Mouse (Mus musculus): ENCODE results near the gene C730034F03Rik. TPM values are rescaled to one million over a fixed set of nuclear protein-coding genes. Genes with fewer than 3 reads are reported as not detected.
A peak's percentile ranks its signal among the peaks of the same experiment; 100 is the strongest.

Gene C730034F03Rik
- polyA plus RNA-seq, 1 experiment from 2014 or later = 4.5 TPM

DNA sequence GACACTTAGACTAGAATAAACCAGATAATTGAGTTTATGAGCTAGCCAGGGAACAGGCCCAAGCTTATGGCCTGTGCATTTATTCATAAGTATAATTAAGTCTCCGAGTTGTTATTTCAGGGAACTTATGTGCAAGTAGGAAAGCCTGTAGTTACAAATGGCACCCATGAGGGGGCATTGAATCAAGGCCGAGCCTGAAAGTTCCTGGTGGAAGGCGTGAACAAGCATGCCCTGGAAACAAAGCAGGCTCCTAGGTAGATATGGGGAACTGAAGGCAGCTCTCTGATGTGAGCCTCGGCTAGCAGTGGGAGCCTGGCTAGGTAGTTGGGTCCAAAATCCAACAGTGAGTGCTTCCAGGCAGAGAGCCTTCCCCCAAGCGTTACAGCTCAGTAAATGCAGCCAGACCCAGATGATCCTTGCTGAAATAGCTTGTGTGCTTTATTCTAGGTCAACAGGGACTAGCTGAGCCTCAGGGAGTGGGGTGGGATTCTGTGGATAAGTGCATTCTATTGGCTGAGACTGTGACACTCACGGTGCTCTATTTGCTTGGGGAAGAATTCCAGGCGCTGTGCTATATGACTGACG is 13.2 kb downstream of the C730034F03Rik start:
- H3K4me1 ChIP-seq = no peaks in the 10 kb centered on the region
- H3K27me3 ChIP-seq (ENCODE audit: low read depth, poor library complexity, severe bottlenecking) = no peaks in the 10 kb centered on the region
- no peaks in the 10 kb centered on the region for H3K36me3 ChIP-seq
- no peaks in the 10 kb centered on the region for H3K9me3 ChIP-seq (replicated peaks)
- WGBS = 39% methylated on average over 8 of the region's 8 CpGs
- H3K4me3 ChIP-seq = no peak overlapping the region
- no peak for DNase-seq (ENCODE audit: low spot score)
- H3K27ac ChIP-seq = no peak overlapping the region

DNA sequence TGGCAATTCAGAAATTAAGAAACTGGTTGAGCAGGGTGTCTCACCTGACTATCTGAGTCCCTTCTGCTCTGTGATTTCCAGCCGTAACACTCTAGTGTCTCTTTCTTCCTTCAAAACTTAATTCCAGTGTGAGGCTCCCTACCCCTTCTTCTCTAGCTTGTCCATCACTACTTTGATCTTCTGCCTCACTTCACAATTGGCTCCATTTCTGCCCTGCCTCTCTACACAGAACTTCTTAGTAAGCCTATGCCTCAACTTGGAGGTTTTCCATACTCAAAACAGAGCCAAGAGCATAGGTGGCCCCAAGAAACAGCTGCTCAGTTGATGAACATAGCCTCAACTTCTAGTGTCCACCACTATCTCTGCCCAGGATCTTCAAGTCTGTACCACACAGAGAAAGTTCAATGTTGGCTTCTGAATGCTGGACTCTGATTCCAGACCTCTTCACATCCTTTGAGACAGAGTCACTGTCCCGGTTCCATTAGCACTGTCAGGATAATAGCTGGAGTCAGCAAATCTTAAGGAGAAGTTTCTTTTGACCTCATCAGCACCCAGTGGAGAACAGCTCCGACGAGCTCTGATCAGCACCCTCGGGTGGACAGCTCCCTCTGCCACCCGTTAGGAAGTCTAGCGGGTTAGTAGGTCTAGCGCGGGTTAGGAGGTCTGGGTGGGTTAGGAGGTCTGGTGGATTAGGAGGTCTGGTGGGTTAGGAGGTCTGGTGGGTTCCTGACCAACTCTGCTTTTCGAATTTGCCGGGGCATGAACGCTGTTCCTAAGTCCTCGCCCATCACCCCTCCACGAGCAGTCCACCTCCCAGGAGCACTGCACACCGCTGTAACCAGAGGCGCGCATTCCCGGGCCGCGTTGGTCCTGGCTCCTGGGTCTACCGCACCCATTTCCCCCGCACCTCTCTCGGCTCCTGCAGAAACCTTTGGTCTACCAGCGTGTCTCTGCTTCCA is 23.8 kb downstream of the C730034F03Rik start:
- Histone ChIP-seq H3K9me3 (replicated peaks) (no peaks in the 10 kb centered on the region), H3K27me3 (ENCODE audit: low read depth, poor library complexity, severe bottlenecking) (peaks cover 43% of the 10 kb centered on the region), H3K4me3 (peak overlapping the region; percentile 68), H3K36me3 (no peaks in the 10 kb centered on the region), H3K27ac (no peak overlapping the region), H3K4me1 (peaks cover 17% of the 10 kb centered on the region)
- WGBS = 4% methylated on average over 24 of the region's 24 CpGs
- DNase-seq (ENCODE audit: low spot score) = peak; percentile 87

DNA sequence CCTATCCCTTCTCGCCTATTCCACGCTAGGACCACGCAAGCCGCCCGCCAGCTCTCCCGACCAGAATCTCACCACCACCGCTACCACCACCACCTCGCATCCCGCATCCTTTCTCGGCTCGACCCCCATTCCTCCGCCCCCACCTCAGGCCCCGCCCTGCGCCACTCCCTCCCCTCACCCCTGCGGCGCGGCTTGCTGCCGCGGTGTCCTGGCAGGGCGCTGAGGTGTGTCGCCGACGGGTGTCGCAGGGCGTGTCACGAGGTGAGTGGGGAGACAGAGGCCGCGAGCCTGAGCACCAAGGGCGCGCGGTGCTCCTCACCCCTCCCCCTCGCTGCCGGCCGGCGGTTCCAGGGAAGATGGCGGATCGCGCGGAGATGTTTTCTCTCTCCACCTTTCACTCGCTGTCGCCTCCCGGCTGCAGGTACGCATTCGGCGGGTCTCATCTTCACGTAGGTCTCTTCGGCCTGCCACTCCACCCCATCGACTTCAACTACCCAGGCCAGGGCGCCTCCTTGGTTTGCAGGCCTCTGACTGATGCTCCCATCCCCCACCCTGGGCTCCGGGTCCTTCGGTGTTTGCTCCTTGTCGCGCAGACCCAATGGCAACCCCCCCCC is 24.6 kb downstream of the C730034F03Rik start, which contains the start of gene Mapk8ip2:
Gene Mapk8ip2, plus strand, starts transcription at position 49 of the 614 bp plus-strand sequence.
- H3K4me3 ChIP-seq = peak within 1 kb of the TSS; percentile 68
- peaks cover 43% of the 10 kb centered on the region for H3K27me3 ChIP-seq (ENCODE audit: low read depth, poor library complexity, severe bottlenecking)
- no peaks in the 10 kb centered on the region for H3K36me3 ChIP-seq
- H3K9me3 ChIP-seq (replicated peaks) = no peaks in the 10 kb centered on the region
- H3K27ac ChIP-seq = no peak within 1 kb of the TSS
- DNase-seq (ENCODE audit: low spot score) = peak; percentile 52
- peaks cover 17% of the 10 kb centered on the region for H3K4me1 ChIP-seq
- WGBS = under 1% methylated on average over 53 of the region's 53 CpGs

DNA sequence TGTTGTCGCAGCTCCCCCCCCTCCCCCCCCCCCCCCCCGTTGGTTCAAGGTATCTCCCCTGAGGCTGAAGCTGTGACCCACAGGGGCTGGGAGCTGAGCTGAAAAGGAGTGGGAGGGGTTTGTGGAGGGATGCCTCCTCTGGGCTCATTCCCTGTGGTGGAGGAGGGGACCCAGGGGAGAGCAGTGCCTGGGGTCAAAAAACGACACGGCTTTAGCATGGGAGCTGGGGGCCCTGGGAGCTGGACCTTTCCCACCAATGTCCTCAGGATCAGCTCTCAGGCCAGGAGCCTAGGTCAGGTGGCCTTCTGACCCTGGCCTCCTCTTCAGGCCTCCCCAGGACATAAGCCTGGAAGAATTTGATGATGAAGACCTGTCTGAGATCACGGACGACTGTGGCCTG is 25.5 kb downstream of the C730034F03Rik start:
- 16% methylated on average over 5 of the region's 6 CpGs for WGBS
- Histone ChIP-seq H3K4me1 (peaks cover 17% of the 10 kb centered on the region), H3K36me3 (no peaks in the 10 kb centered on the region), H3K9me3 (replicated peaks) (no peaks in the 10 kb centered on the region), H3K27me3 (ENCODE audit: low read depth, poor library complexity, severe bottlenecking) (peaks cover 43% of the 10 kb centered on the region), H3K27ac (no peak overlapping the region), H3K4me3 (0 out of 2 replicates have a peak overlapping the region, but pooled peaks have one; percentile 6)
- no peak for DNase-seq (ENCODE audit: low spot score)

DNA sequence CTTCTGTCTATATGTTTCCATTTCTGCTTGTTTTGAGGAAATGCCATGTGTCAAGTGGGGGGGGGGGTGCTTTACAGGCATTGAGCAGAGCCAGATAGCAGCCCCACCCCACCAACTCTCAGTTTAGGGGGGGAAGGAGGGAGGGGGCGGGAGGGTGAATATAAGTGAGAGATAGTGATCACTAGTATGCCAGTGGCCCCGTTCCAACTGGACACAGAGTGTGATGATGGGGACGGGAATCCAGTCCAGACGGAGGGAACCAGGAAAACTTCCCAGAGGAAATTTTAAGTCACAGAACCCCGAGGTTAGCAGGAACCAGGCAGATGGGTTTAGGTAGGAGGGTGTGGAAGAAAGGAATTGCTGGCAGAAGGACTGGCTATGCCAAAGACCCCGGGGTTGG is 26.3 kb downstream of the C730034F03Rik start:
- Histone ChIP-seq H3K36me3 (no peaks in the 10 kb centered on the region), H3K4me1 (peaks cover 19% of the 10 kb centered on the region), H3K27me3 (ENCODE audit: low read depth, poor library complexity, severe bottlenecking) (peaks cover 43% of the 10 kb centered on the region), H3K9me3 (replicated peaks) (no peaks in the 10 kb centered on the region), H3K27ac (no peak overlapping the region), H3K4me3 (no peak overlapping the region)
- DNase-seq (ENCODE audit: low spot score) = no peak
- WGBS = 82% methylated on average over 6 of the region's 6 CpGs

DNA sequence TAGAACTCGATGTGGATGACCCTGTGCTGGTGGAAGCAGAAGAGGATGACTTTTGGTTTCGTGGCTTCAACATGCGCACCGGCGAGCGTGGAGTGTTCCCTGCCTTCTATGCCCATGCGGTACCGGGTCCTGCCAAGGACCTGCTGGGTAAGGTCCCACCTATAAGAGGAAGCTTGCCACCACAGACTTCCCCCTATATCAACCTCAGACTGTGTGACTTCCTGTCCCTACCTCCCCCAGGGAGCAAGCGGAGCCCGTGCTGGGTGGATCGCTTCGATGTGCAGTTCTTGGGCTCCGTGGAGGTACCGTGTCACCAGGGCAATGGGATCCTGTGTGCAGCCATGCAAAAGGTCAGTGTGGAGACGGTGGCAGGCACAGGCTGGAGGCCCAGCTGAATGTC is 29.6 kb downstream of the C730034F03Rik start:
- peaks cover 28% of the 10 kb centered on the region for H3K27me3 ChIP-seq (ENCODE audit: low read depth, poor library complexity, severe bottlenecking)
- no peaks in the 10 kb centered on the region for H3K36me3 ChIP-seq

DNA sequence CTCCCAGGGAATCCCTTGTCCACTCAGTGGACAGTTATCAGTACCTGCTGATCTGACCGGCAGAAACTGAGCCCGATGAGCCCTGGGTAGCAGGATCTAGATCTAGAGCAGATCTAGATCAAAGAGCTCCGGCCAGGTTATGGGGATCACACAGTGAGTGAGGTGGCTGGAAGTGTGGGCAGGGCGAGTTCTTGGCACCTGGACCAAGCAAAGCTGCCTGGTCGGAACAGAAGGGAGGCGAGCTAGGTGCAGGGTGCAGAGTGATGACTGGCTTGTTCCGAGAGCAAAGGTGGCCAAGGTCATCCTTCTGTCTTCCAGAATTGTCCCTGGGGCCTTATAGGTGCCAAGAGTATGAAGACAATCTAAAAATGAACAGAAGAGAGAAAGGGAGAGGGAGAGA is 30.4 kb downstream of the C730034F03Rik start:
- Histone ChIP-seq H3K27me3 (ENCODE audit: low read depth, poor library complexity, severe bottlenecking) (peaks cover 19% of the 10 kb centered on the region), H3K27ac (no peak overlapping the region), H3K4me1 (peaks cover 6% of the 10 kb centered on the region), H3K4me3 (no peak overlapping the region), H3K9me3 (replicated peaks) (no peaks in the 10 kb centered on the region), H3K36me3 (no peaks in the 10 kb centered on the region)
- no peak for DNase-seq (ENCODE audit: low spot score)
- 86% methylated on average over 7 of the region's 7 CpGs for WGBS

More for the DNA sequence above, 29.6 kb downstream of the C730034F03Rik start:
- no peak for DNase-seq (ENCODE audit: low spot score)
- no peak overlapping the region for H3K4me3 ChIP-seq
- H3K9me3 ChIP-seq (replicated peaks) = no peaks in the 10 kb centered on the region
- H3K4me1 ChIP-seq = peaks cover 14% of the 10 kb centered on the region
- H3K27ac ChIP-seq = no peak overlapping the region
- WGBS = 95% methylated on average over 15 of the region's 15 CpGs

DNA sequence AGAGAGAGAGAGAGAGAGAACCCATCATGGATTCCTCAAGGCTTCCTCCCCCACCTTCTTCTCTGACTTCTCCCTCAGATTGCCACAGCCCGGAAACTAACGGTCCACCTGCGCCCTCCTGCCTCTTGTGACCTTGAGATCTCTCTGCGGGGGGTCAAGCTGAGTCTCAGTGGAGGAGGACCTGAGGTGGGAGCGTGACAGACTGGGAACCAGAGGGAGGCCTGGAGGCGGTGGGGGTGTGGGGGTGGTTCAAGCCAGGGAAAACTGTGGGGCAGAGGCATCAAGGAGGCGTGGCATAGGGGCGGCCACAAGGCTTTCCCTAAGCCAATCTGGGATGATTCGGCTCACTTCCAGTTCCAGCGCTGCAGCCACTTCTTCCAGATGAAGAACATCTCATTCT is 30.9 kb downstream of the C730034F03Rik start:
- DNase-seq (ENCODE audit: low spot score) = no peak
- Histone ChIP-seq H3K4me3 (no peak overlapping the region), H3K4me1 (peaks cover 6% of the 10 kb centered on the region; the same call in 1 of the 2 replicates), H3K27ac (no peak overlapping the region), H3K9me3 (replicated peaks) (no peaks in the 10 kb centered on the region), H3K36me3 (no peaks in the 10 kb centered on the region), H3K27me3 (ENCODE audit: low read depth, poor library complexity, severe bottlenecking) (peaks cover 14% of the 10 kb centered on the region; the same call in 1 of the 2 replicates)
- WGBS = 72% methylated on average over 10 of the region's 10 CpGs

DNA sequence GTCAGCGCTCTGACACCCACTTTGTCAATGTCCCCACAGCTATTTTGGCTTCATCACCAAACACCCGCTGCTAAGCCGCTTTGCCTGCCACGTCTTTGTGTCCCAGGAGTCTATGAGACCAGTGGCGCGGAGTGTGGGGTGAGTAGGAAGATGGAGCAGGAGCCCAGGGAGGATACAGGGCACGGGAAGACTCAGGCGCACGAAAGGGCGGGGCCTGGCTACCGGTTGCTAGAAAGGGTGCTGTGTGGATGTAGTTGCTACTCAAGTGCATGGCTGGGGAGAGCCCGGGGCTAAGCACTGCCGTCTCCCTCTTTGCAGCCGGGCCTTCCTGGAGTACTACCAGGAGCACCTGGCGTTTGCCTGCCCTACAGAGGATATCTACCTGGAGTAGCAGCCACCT is 31.9 kb downstream of the C730034F03Rik start:
- 77% methylated on average over 15 of the region's 15 CpGs for WGBS
- Histone ChIP-seq H3K27ac (no peak overlapping the region), H3K4me3 (no peak overlapping the region), H3K27me3 (ENCODE audit: low read depth, poor library complexity, severe bottlenecking) (0 out of 2 replicates have a peak, but pooled peaks cover 5% of the 10 kb centered on the region), H3K36me3 (no peaks in the 10 kb centered on the region), H3K9me3 (replicated peaks) (no peaks in the 10 kb centered on the region), H3K4me1 (peaks cover 7% of the 10 kb centered on the region; the same call in 1 of the 2 replicates)
- DNase-seq (ENCODE audit: low spot score) = no peak

DNA sequence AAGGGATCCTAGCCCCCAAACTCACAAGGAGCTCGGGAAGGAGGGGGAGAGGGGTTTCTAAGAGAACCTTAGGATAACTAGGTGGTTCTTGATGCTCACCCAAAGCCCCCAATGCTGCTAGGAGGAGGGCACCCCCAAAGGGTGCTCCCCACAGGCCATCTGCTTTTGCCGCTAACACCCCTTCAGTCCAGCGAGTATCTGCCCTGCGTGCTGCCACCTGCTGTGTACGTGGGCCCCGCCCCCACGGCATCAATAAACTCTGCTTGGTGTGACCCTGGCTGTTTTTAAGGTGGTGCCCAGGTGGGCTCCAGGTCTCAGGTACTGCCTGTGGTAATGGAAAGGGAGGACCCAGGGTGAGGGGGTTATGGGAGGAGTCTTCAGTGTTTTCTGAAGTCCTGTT is 32.8 kb downstream of the C730034F03Rik start:
- 81% methylated on average over 7 of the region's 7 CpGs for WGBS
- no peaks in the 10 kb centered on the region for H3K9me3 ChIP-seq (replicated peaks)
- H3K4me1 ChIP-seq = peaks cover 7% of the 10 kb centered on the region; the same call in 1 of the 2 replicates
- H3K27ac ChIP-seq = no peak overlapping the region
- H3K27me3 ChIP-seq (ENCODE audit: low read depth, poor library complexity, severe bottlenecking) = no peaks in the 10 kb centered on the region
- DNase-seq (ENCODE audit: low spot score) = no peak
- H3K36me3 ChIP-seq = no peaks in the 10 kb centered on the region
- no peak overlapping the region for H3K4me3 ChIP-seq

DNA sequence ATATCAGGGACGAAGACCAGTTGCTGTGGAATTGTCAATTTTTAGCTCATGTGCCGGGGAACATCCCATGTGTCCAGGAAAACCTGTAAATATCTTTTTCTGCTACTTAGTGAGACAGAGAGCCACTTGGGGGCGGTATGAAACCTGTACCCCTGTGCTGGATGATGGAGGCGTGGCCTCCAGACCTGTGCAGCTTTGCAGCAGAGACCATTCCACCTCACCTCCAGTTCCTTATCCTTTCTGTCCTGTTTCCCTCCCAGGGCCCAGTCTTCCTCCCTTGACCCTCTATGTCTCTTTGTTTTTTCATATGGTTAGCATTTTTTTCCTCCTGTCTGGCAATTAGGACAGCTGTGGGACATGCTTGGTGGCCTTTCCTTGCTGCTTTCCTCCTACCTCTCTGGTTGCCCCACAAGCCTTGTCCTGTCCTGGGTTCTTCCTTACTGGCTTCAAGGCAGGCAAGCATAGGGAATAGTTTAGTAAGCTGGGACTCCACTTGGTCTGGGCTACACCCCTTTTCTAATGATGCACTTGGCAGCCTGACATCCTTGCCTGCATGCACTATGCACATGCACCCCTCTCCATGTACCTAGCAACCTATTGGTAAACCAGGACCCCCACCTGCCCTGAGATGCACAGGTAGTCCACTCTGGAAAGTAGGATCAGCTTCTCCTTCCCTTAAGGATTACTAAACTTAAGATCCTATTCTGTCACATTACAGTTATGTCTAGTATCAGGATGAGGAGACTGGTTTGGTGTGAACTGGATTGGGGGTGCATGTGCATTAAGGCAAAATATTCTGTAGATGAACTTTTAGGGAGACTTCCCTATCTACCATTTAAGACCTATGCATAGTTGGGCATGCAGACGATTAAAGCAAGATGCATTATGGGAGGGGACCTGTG is 34.2 kb downstream of the C730034F03Rik start:
- Histone ChIP-seq H3K36me3 (no peaks in the 10 kb centered on the region), H3K27me3 (ENCODE audit: low read depth, poor library complexity, severe bottlenecking) (no peaks in the 10 kb centered on the region), H3K27ac (no peak overlapping the region), H3K4me1 (peaks cover 7% of the 10 kb centered on the region; the same call in 1 of the 2 replicates), H3K9me3 (replicated peaks) (no peaks in the 10 kb centered on the region), H3K4me3 (no peak overlapping the region)
- 62% methylated on average over 5 of the region's 5 CpGs for WGBS
- no peak for DNase-seq (ENCODE audit: low spot score)

DNA sequence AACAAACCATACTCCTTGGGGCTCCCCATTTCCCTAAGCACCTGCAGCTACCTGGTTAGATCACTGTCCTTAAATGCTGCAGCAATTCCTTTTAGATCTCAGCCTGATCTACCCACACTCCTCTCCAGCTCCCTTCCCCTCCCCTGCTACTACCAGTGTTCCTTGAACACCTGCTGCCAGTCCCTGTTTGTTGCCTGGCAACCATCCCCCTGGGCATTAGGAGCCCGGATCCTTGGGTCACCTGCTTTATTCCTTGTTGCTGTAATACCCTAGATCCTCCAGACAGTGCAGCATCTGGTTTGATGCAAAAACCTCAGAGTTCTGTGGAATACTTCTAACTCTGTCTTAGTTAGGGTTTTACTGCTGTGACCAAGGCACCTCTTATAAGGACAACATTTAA is 35.7 kb downstream of the C730034F03Rik start:
- 5% methylated on average over 1 of the region's 1 CpGs for WGBS
- peaks cover 7% of the 10 kb centered on the region; the same call in 1 of the 2 replicates for H3K4me1 ChIP-seq
- H3K27ac ChIP-seq = no peak overlapping the region
- H3K9me3 ChIP-seq (replicated peaks) = no peaks in the 10 kb centered on the region
- H3K27me3 ChIP-seq (ENCODE audit: low read depth, poor library complexity, severe bottlenecking) = no peaks in the 10 kb centered on the region
- no peak for DNase-seq (ENCODE audit: low spot score)
- no peak overlapping the region for H3K4me3 ChIP-seq
- no peaks in the 10 kb centered on the region for H3K36me3 ChIP-seq

All from limb, embryonic 10.5 days (tissue).